Mouse (Mus musculus) hindbrain, embryonic 10.5 days (tissue): Measurements from ENCODE around the gene Paqr3. TPM values are rescaled to one million over a fixed set of nuclear protein-coding genes. Genes with fewer than 3 reads are reported as not detected.

Experiments
- DNase-seq: peaks from one replicate; pipeline ENCODE4 v3.0.0-alpha.2; 2017; ENCODE audit warnings: low spot score
- H3K27ac ChIP-seq: fragments of 300-500 bp; sonication (generic); 2 replicates; pipeline ENCODE4 v1.5.1; 2016; ENCODE audit warnings: mild to moderate bottlenecking, moderate library complexity
- H3K27me3 ChIP-seq: fragments of 300-500 bp; sonication (generic); 2 replicates; pipeline ENCODE4 v1.6.1; 2016; ENCODE audit warnings: mild to moderate bottlenecking; ENCODE audit not compliant: poor library complexity, insufficient read depth, severe bottlenecking
- H3K36me3 ChIP-seq: fragments of 300-500 bp; sonication (generic); 2 replicates; pipeline ENCODE4 v1.6.1; 2016; ENCODE audit warnings: mild to moderate bottlenecking, moderate library complexity
- H3K4me1 ChIP-seq: fragments of 300-500 bp; sonication (generic); replicated peaks from 2 replicates; pipeline ENCODE4 v1.6.1; 2016; ENCODE audit warnings: mild to moderate bottlenecking
- H3K4me3 ChIP-seq: fragments of 300-500 bp; sonication (generic); 2 replicates; pipeline ENCODE4 v1.5.1; 2016; ENCODE audit warnings: mild to moderate bottlenecking, moderate library complexity
- H3K9me3 ChIP-seq: fragments of 300-500 bp; sonication (generic); 2 replicates; pipeline ENCODE4 v1.6.1; 2016; ENCODE audit warnings: mild to moderate bottlenecking, moderate library complexity
- WGBS: fragments of 180-500 bp; shearing (Covaris S2); methylation state at CpG from one replicate; pipeline ENCODE4 v1.1.7; 2016; 5-methylcytosine and 5-hydroxymethylcytosine counted together
- polyA plus RNA-seq: library from polyadenylated mRNA; unstranded; fragments of >200 nt; fragmentation: Nextera tagmentation; extraction: Ambion mirVana; gene quantifications from 2 replicates; pipeline ENCODE4 v1.2.1, GENCODE M21; 2016

Paqr3 gene
- polyA plus RNA-seq = 9.8 and 12.9 TPM in 2 replicates

- Histone ChIP-seq H3K36me3 (peaks cover 10% of the 10 kb centered on the region), H3K9me3 (no peaks in the 10 kb centered on the region), H3K4me3 (peak within 1 kb of the TSS; percentile 75), H3K4me1 (peaks cover 17% of the 10 kb centered on the region), H3K27ac (peak within 1 kb of the TSS; percentile 85), H3K27me3 (0 out of 2 replicates have a peak, but pooled peaks cover 2% of the 10 kb centered on the region)
- under 1% methylated on average over 62 of the region's 62 CpGs for WGBS
- peak; percentile 95 for DNase-seq
Measured at GRCm38 (mm10) chr5:97111207-97111910, at the start of gene Paqr3. Gene Paqr3 (minus strand): TSS chr5:97111596.

- Histone ChIP-seq H3K36me3 (no peaks in the 10 kb centered on the region), H3K4me1 (0 out of 2 replicates have a peak, but pooled peaks cover 3% of the 10 kb centered on the region), H3K27me3 (no peaks in the 10 kb centered on the region), H3K4me3 (no peak overlapping the region), H3K27ac (no peak overlapping the region), H3K9me3 (no peaks in the 10 kb centered on the region)
- WGBS = 35% methylated on average over 1 of the region's 1 CpGs
- DNase-seq = no peak
Measured at GRCm38 (mm10) chr5:97154688-97155087, 43.3 kb upstream of the Paqr3 start.

- 82% methylated on average over 2 of the region's 2 CpGs for WGBS
- H3K4me1 ChIP-seq = no peaks in the 10 kb centered on the region
- no peaks in the 10 kb centered on the region for H3K27me3 ChIP-seq
- H3K36me3 ChIP-seq = no peaks in the 10 kb centered on the region
- H3K9me3 ChIP-seq = no peaks in the 10 kb centered on the region
- no peak overlapping the region for H3K4me3 ChIP-seq
- no peak for DNase-seq
- no peak overlapping the region for H3K27ac ChIP-seq
Measured at GRCm38 (mm10) chr5:97135331-97135730, 23.9 kb upstream of the Paqr3 start.

GRCm38 (mm10) chr5:97129589-97129988, 18.2 kb upstream of the Paqr3 start:
- H3K4me1 ChIP-seq = no peaks in the 10 kb centered on the region
- no peak for DNase-seq
- no peaks in the 10 kb centered on the region for H3K36me3 ChIP-seq
- H3K27me3 ChIP-seq = peaks cover 3% of the 10 kb centered on the region; the same call in 1 of the 2 replicates
- H3K9me3 ChIP-seq = no peaks in the 10 kb centered on the region
- WGBS = 97% methylated on average over 2 of the region's 2 CpGs
- no peak overlapping the region for H3K27ac ChIP-seq
- no peak overlapping the region for H3K4me3 ChIP-seq

GRCm38 (mm10) chr5:97128242-97129226, 17.1 kb upstream of the Paqr3 start:
- DNase-seq = peak; percentile 74
- whole genome bisulfite sequencing = 58% methylated on average over 21 of the region's 21 CpGs
- Histone ChIP-seq H3K27me3 (peaks cover 3% of the 10 kb centered on the region; the same call in 1 of the 2 replicates), H3K27ac (no peak overlapping the region), H3K9me3 (no peaks in the 10 kb centered on the region), H3K36me3 (no peaks in the 10 kb centered on the region), H3K4me3 (no peak overlapping the region), H3K4me1 (no peaks in the 10 kb centered on the region)

- no peak overlapping the region for H3K4me3 ChIP-seq
- 83% methylated on average over 6 of the region's 6 CpGs for WGBS
- H3K36me3 ChIP-seq = no peaks in the 10 kb centered on the region
- H3K9me3 ChIP-seq = no peaks in the 10 kb centered on the region
- peaks cover 3% of the 10 kb centered on the region; the same call in 1 of the 2 replicates for H3K27me3 ChIP-seq
- H3K27ac ChIP-seq = no peak overlapping the region
- no peak for DNase-seq
- no peaks in the 10 kb centered on the region for H3K4me1 ChIP-seq
Measured at GRCm38 (mm10) chr5:97127284-97127683, 15.9 kb upstream of the Paqr3 start.

GRCm38 (mm10) chr5:97126005-97126404, 14.6 kb upstream of the Paqr3 start:
- 20% methylated on average over 4 of the region's 4 CpGs for WGBS
- H3K27ac ChIP-seq = no peak overlapping the region
- peak; percentile 46 for DNase-seq
- no peak overlapping the region for H3K4me3 ChIP-seq
- no peaks in the 10 kb centered on the region for H3K4me1 ChIP-seq
- H3K36me3 ChIP-seq = no peaks in the 10 kb centered on the region
- peaks cover 3% of the 10 kb centered on the region; the same call in 1 of the 2 replicates for H3K27me3 ChIP-seq
- no peaks in the 10 kb centered on the region for H3K9me3 ChIP-seq

GRCm38 (mm10) chr5:97125459-97125970, 14.1 kb upstream of the Paqr3 start:
- H3K4me1 ChIP-seq = no peaks in the 10 kb centered on the region
- H3K9me3 ChIP-seq = no peaks in the 10 kb centered on the region
- 73% methylated on average over 10 of the region's 10 CpGs for WGBS
- H3K27ac ChIP-seq = no peak overlapping the region
- no peaks in the 10 kb centered on the region for H3K36me3 ChIP-seq
- no peak for DNase-seq
- no peak overlapping the region for H3K4me3 ChIP-seq
- H3K27me3 ChIP-seq = peaks cover 3% of the 10 kb centered on the region; the same call in 1 of the 2 replicates

GRCm38 (mm10) chr5:97124977-97125376, 13.6 kb upstream of the Paqr3 start:
- H3K36me3 ChIP-seq = no peaks in the 10 kb centered on the region
- H3K9me3 ChIP-seq = no peaks in the 10 kb centered on the region
- no peak overlapping the region for H3K27ac ChIP-seq
- H3K27me3 ChIP-seq = peaks cover 3% of the 10 kb centered on the region; the same call in 1 of the 2 replicates
- 87% methylated on average over 12 of the region's 12 CpGs for WGBS
- H3K4me1 ChIP-seq = no peaks in the 10 kb centered on the region
- DNase-seq = no peak
- no peak overlapping the region for H3K4me3 ChIP-seq

GRCm38 (mm10) chr5:97110697-97111096, 699 bp downstream of the Paqr3 start:
- Histone ChIP-seq H3K27me3 (0 out of 2 replicates have a peak, but pooled peaks cover 2% of the 10 kb centered on the region), H3K4me3 (peak overlapping the region; percentile 75), H3K27ac (peak overlapping the region; percentile 85), H3K9me3 (no peaks in the 10 kb centered on the region), H3K4me1 (peaks cover 17% of the 10 kb centered on the region), H3K36me3 (peaks cover 16% of the 10 kb centered on the region)
- WGBS = 21% methylated on average over 5 of the region's 5 CpGs
- DNase-seq = no peak

- WGBS = 52% methylated on average over 2 of the region's 2 CpGs
- peaks cover 20% of the 10 kb centered on the region for H3K36me3 ChIP-seq
- no peak for DNase-seq
- H3K27me3 ChIP-seq = 0 out of 2 replicates have a peak, but pooled peaks cover 2% of the 10 kb centered on the region
- H3K4me3 ChIP-seq = peak overlapping the region; percentile 75
- H3K9me3 ChIP-seq = no peaks in the 10 kb centered on the region
- H3K27ac ChIP-seq = no peak overlapping the region
- H3K4me1 ChIP-seq = peaks cover 17% of the 10 kb centered on the region
Measured at GRCm38 (mm10) chr5:97110133-97110532, 1.3 kb downstream of the Paqr3 start.

GRCm38 (mm10) chr5:97108333-97108732, 3.1 kb downstream of the Paqr3 start:
- no peak overlapping the region for H3K4me3 ChIP-seq
- H3K27ac ChIP-seq = no peak overlapping the region
- 89% methylated on average over 5 of the region's 5 CpGs for WGBS
- H3K9me3 ChIP-seq = no peaks in the 10 kb centered on the region
- DNase-seq = no peak
- 0 out of 2 replicates have a peak, but pooled peaks cover 2% of the 10 kb centered on the region for H3K27me3 ChIP-seq
- peaks cover 17% of the 10 kb centered on the region for H3K4me1 ChIP-seq
- peaks cover 25% of the 10 kb centered on the region for H3K36me3 ChIP-seq
